Mouse (Mus musculus): ENCODE measurements around the gene Tenm4.

DNA sequence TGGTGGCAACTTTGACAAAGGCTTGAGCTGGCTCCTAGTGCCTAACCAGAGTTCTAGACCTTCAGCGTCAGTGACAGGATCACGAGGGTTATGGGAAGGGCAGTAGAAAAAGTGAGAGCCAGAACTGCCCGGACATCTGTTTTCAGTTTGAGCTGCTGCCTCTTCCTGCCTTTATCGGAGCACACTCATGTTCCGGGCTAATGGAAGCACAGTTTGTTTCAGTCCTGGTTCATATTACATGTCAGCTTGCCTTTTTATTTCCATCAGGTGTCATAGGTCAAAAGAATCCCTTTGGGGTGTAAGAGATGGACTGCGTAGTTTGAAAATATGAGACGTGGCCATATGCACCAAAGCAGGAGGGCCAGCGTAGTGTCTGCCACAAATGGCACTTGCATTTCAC, 578.7 kb downstream of the Tenm4 start:
- TF ChIP-seq CTCF (conservative IDR thresholded peaks at IDR 0.05 in 1 of 2, IDR thresholded peaks at IDR 0.05 in 1 of 2; ENCODE audit: low read depth in 2 of 2, low read length in 2 of 2): no peak
- no peak for TF ChIP-seq MXI1 (IDR thresholded peaks at IDR 0.05; ENCODE audit: low read depth, low read length)
- TF ChIP-seq EP300 (IDR thresholded peaks at IDR 0.05; ENCODE audit: low read length): no peak
- TF ChIP-seq POLR2A (IDR thresholded peaks at IDR 0.05; ENCODE audit: low read depth, low read length): no peak
- no peak for TF ChIP-seq TBP (conservative IDR thresholded peaks at IDR 0.05; ENCODE audit: low read depth, low read length)
- no peak for TF ChIP-seq HCFC1 (IDR thresholded peaks at IDR 0.05; ENCODE audit: low read depth, low read length)

Data from CH12.LX (cell line).